Mouse (Mus musculus) hindlimb bud, embryonic 11.5 days (tissue): ENCODE measurements around the gene Dlx1.

Experiments
- DNase-seq: peaks from one replicate; pipeline ENCODE4 v3.0.0-alpha.2; 2012; ENCODE audit warnings: low read depth, low spot score; ENCODE audit errors: extremely low spot score

Gene Dlx1

DNA sequence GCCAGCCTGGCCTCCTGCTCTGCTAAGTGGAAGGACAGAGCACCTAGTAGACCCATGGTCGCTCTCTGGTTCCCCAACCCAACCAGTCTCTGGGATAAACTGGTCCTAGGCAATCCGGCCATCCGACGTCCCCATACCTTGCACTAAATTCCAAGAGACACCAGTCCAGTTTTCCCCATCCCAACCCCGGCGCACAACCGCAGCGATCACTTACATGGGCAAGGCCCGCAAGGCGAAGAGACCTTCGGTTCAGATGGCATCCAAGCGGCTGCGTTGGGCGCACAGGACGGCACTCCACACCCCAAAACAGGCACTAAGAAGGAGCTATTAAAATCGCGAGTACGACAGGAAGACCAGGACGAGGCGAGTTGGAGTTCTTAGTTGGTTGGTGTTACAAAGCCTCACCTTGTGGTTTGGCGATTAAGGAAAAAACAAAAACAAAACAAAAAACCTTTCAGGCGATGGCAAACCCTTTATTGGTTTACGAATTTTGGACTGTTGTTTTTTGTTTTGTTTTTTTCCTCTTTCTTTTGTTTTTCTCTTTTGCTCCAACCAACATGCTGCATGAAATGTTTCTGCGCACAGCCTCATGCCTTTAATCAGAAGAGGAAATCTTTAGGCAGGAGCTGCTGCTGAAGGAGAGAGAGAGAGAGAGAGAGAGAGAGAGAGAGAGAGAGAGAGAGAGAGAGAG is 445 bp upstream of the Dlx1 start:
- DNase-seq, result no peak

DNA sequence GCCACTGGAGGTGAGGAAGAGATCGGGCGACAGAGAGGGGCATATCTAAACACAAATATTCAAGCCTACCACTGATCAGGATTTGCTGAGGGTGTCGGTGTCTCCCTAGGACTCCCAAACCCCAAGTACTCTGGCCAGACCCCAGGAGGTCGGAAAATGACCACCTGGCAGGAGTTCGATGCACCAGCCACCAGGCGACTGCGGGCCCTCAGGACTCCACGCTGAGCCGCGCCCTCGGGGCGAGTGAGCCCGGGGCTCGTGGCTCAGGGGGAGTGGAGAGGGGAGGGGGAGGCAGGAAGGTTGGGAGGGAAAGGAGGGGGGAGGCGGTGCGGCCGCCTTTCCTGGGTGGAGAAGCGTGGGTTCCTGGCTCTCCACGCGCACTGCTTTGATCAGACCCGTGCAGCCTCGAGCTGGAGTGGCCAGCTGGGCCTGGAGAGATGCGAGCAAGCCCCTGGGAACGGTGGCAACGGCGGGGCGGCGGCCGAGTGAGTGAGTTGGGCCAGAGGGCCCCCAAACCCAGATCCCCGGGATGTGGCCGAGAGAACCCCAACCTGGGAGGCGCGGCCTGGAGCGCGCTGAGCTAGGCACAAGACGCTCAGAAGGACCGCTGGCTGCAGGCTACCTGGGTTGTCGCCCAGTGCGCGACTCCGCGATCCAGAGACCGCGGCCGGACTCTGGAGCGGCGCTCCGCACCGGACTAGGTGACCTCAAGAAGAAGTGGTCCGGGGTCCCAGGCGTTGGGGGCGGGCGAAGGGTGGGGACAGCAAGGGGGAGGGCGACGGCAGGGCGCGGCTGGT is 999 bp downstream of the Dlx1 start:
- DNase-seq, result no peak

DNA sequence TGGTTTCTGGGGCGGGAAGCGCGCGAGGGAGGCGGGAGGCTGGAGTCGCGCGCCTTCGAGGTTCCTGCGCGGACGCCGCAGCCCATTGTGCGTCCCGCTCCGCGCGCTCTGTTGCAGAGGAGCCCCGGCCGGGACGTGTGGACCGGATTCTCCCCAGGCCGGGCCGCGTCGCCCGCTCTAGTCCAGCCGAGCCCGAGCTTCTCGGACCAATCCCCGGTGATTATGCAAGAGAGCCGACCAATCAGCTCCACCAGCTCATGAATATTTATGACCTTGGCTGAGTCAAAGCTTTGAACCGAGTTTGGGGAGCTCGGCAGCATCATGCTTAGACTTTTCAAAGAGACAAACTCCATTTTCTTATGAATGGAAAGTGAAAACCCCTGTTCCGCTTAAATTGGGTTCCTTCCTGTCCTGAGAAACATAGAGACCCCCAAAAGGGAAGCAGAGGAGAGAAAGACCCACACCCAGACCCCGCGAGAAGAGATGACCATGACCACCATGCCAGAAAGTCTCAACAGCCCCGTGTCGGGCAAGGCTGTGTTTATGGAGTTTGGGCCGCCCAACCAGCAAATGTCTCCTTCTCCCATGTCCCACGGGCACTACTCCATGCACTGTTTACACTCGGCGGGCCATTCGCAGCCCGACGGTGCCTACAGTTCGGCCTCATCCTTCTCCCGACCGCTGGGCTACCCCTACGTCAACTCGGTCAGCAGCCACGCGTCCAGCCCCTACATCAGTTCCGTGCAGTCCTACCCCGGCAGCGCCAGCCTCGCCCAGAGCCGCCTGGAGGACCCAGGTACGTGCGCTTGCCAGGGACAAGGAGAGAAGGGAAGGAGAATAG is 1.8 kb downstream of the Dlx1 start:
- no peak for DNase-seq

DNA sequence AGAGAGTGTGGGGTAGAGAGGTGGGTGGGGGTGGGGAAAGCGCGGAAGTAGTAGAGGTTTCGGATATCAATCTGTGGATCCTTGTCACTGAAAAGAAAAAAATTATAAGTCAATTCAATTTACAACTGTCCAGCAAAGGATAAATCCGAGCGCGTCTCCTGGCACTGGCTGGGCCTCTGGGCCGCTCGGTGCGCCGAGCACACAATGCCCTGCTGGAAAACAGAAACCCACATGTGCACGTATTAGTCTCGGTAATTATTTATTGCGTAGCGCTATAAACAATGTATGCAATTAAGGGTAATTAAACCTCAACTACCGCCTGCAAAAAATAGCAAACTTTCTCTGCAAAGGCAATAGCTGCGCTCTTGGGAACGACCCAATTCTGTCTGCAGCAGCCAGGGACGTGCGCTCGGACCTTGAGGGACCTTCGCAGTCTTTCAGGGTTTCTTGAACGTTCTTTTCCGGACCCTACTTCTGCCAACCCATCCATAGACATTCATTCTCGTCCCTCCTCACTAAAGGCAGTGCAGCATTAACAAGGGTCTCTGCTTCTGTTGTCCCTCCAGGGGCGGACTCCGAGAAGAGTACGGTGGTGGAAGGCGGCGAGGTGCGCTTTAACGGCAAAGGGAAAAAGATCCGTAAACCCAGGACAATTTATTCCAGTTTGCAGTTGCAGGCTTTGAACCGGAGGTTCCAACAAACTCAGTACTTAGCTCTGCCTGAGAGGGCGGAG is 2.6 kb downstream of the Dlx1 start:
- no peak for DNase-seq

DNA sequence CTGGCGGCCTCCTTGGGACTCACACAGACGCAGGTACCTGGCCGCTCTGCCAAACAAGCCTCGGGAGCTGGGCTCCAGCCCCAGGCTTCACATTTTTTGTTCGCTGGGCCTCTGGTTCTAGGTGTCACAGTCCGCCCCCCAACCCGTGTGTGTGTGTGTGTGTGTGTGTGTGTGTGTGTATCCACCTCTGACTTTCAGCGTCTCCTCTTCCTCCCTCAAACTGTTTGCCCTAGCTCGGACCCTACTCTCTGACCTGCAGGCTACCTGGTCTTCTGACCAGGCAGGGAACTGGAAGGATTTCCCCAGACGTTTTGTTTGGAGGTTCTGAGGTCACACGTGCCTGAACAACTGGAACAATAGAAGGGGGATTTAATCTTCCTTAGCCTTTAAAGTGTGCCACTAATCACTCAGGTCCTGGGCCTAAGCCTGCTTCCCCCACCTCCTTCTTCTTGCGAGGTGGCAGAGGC is 3.2 kb downstream of the Dlx1 start:
- no peak for DNase-seq

DNA sequence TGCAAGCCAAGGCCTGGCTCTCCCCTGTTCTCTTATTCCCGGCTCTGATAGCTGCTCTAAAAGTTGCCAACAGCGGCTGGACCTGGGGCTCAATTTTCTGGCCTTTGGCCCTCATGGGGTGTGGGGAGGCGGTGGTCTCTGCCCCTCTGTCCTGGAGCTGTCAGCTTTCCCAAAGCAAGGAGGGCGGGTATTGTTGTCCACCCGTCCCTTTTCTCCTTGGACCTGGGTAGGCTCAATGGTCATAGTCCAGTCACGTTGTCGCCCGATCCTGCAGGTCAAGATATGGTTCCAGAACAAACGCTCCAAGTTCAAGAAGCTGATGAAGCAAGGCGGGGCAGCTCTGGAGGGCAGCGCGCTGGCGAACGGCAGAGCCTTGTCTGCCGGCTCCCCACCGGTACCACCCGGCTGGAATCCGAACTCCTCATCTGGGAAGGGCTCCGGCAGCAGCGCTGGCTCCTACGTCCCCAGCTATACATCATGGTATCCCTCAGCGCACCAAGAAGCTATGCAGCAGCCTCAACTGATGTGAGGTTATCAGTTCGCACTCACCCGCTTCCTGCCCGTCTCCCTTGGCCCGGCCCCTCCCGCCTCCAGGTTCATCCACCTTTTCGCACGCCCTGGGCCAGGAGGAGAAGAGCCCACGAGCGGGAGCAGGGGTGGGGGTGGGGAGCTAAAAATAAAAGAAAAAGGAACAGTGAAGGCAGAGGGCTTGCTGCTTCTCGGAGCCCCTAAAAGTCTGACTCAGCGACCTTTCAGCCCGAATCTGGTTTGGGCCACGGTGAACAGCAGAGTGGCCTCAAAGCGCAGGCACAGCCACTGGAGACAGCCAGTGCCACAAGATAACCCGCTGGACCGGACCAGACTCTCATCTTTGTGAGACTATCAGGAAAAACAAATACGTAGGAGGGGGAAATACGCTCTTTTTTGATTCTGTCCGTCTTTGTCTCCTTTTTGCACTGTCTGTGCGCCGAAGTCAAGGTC is 4.4 kb downstream of the Dlx1 start:
- DNase-seq, result no peak

DNA sequence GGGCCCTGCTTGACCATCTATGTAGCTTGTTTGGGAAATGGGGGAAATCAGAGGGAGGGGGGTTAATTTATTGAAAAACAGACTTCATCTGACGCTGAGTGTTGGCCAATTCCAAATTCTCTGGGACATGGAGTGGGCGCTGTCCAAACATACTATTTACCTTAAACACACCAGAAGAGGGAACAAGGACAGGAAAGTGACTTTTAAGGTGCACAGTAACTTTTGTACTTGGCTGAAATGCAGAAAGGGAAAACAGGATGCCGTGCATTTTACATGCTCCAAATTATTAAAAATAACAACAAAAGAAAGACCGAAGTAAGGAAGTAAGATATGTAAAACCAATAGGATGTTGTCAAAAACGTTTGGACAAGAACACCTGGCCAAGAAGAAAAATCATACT is 5.2 kb downstream of the Dlx1 start:
- DNase-seq, result no peak

DNA sequence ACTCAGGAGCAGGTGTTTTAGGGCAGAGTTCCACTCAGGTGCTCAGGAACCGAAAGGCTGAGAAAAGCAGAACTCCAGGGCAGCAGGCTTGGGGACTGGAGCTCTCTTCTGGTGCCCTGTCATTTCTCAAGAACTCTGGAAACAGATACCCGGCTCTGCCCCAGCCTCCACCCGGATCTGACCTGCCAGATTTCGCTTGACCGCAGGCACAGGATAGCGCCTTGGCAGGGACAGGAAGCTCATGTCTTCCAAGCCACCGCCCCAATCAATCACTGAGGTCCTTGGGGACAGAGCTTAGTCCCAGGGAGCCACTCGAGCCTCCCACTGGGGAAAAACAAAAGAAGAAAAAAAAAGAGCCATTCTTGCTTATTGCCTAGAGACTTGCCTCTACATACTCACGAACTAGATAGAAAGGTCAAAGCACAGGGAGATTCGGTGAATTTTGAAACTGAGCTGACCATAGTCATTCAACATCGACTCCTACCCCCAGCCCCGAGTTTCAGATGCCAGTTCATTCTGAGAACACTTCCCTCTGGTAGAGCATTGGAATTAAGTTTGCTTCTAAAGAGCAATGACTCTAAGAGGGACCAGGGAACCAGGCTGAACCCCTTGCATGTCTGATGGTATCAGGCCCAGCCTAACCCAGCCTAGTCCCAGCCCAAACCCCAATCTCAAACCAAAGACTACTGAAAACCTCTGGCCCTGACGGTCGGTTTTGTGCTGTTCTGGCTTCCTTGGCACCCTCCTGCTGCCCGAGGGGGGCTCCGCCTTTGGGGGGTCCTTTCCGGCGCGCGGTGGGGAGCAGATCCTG is 6.5 kb downstream of the Dlx1 start:
- no peak for DNase-seq

DNA sequence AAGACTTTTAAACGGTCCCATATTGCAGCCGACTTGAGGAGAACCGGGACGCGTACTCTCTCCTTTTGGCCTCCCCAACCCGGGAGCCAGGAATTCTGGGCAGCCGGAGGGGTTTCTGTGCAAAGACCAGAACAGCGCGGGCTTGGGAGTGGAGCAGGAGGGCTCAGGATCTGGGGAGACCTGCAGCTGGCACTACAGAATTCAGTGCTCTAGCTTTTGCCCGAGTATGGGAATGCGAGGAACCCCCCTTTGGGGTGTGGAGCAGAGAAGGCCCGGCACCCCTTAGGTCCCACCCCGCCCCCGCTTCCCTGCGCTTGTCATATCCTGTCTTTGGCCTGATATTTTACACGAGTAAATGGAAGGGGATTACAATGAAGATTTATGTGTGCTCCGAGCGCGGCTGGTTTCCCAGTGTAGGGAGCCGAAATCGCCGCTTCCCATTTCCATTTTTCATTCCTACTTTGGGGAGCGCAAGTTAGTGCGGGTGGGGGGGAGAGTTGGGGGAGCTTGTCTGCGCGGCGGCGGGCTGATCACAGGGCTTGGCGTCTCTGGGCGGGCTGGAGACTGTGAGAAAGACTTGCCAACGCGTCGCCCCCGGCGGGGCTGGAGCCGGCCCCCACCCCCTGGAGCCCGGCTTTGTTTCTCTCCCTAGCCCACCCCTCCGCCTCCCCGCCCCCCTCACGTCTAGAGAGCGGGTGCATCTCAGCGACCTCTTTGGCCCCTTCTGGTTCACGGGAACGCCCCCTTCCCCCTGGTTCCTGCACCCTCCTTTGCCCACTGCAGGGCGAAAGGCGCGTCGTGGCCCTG is 12.9 kb downstream of the Dlx1 start:
- DNase-seq, result no peak

DNA sequence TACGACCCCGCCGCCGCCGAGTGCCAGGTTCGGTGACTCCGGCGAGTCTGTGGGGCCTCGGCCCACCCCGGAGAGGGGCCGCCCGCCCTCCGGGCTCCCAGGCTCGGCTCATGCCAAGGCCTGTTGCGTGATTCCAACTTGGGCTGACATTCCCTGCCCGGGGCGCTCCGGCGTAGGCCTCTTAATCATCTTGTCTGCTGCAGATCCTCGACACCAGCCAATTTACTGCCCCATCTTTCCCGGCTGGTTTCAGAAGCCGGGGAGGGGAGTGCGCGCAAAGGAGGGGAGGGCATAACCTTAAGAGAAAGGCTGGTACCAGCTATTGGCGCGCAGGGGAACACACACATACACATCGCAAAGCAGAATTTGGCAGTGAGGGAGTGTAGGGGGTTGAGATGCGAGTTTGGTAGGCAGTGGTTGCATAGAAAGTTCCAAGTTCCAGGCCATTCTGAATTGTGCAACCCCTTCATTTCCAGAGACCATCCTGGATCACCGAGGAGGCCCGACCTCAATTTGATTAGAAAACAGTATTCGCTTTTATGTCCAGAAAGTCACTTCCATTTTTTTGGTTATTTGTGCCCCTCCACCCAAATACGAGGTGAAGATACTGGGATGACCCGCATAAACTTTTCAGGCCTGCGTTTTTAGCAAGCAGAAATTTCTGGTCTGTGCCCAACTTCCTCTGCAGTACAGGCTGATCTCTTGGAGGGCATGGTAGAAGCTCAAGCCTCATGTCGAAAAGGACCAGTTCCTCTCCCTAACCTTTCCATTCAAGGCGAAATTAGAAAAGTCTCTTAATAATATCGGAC is 13.7 kb downstream of the Dlx1 start:
- DNase-seq, result no peak

DNA sequence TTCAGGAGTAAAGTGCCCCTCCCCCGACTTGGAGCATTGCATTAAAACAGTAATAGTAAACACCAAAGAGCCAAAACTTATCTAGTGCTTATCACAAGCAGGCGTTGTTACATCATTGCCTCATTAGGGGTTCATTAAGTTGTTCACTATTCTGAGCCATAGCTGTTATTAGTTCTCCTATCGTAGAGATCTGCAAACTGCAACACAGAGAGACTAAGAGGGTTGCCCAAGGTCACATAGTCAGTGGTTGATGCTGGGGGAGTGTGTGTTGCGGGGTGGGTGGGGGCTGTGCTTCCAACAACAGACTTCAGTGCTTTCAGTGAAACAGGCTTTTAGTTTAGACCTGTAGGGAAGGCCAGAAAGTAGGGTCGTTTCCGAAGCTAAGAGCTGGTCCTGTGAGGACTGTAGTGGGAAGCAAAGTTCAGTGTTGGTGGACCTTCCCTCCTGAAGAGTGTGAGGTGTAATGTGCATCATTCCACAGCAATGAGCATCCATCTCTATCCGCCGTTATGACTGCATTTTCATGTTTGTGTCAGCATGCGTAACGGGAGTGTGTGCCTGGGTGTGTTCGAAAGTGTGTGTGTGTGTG is 14.4 kb downstream of the Dlx1 start:
- no peak for DNase-seq

DNA sequence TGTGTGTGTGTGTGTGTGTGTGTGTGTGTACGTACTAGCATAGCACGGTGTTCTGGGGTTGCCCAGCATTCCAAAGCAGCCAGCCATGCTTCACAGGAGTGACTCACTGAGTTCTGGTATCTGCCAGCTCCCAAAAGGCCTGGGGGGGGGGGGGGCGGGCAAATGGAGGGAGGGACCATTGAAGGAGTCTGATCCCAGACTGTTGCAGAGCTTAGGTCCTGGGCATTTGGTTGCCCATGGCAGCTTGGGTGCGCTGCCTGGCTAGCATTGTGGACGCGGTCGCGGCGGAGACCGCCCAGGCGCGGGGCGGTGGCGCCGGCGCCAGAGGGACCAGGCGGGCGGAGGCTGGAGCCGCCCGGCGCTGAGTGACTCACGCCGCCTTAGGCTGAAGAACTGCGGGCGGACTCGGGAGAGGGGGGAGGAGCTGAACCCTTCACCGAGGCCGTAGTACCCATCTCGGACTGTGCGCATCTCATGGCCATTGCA is 14.9 kb downstream of the Dlx1 start:
- no peak for DNase-seq

DNA sequence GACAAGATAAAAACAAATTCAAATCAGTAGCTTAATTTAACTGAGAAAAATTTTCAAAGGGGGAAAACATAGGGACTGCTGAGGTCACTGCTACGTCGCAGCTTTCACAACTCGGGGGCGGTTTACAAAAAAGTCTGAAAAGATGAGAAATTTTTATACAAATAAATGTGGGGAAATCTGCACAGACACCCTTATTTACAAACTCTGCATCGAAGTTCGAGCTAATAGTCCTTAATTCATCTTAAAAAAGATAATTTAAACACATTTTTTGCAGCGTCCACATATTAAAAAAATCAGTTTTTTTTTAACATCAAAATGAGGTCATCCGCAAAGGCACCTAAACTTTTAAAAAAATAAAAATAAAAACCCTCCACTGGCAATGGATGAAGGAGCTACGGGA is 15.6 kb downstream of the Dlx1 start:
- DNase-seq, result no peak

DNA sequence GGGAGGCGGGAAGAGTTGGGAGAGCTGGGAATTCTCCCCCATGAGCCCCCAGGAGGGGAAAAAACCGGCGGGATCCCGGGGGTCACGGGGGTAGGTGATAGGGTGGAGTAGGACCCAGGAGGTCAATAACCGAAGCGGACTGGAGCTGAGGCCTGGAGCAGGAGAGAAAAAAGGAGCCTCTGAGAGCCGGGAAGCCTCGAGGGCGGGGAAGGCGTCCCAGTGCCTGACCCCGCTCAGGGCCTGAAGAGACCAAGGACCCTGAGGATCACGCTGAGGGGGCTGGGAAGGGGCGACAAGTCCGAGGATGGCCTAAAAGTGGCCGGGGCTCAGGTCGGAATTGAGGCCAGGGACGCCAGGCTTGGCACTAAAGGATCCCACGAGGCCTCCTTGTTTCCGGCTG is 16.0 kb downstream of the Dlx1 start:
- DNase-seq, result no peak

DNA sequence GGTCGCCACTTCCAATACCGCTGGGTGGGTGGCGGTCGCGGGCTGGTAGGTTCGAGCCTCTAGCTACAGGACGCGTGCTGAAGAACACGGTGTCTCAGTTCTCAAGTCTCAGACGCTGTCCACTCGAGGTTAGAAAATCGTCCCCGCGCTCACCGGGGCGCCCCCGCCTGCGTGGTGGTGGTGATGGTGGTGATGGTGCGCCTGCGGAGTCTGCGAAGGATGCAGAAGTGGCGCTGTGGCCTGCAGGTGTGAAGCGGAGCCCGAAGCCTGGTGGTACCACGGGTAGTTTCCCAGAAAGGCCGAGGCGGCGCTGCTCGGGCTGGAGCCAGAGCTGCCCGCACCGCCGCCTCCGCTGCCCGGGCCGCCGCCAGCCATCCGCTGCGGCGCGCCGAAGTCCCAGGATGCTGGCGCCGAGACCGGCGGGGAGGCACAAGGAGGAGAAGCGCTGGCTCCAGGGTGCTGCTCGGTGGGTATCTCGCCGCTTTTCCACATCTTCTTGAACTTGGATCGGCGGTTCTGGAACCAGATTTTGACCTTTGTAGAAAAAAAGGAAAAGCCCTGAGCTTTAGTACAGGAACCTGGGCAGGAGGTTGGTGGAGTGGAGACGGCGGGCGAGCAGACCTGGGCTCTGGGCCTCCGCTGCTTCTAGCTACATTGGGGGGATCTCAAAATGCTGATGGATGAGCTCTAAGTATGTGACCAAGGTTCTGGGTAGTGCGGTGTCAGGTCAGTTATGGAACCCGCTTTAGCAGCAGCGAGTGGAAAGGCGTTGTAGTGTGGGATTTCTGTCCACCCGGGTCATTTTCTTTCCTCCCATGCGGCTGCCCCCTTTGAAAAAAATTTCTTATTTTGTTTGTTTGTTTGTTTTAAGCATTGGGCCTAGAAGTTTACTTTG is 16.7 kb downstream of the Dlx1 start:
- DNase-seq, result no peak

DNA sequence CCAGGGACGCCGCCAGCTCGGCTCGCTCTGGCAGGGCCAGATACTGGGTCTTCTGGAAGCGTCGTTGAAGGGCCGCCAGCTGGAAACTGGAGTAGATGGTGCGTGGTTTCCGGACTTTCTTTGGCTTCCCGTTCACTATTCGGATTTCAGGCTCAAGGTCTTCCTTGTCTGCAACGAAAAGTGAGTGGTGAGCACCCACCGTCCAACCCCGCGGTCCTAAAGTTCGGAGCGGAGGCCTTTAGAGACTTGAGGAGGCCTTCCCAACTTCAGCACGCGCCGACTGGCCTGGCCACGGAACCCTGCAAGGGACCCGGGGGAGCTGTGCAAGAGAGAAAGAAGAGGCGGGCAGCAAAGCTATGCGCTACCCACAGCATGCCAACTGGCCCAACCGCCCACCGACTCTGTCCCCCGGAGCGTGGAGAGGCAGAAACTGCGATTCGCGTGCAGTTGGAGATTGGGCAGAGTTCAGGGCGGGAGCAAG is 17.5 kb downstream of the Dlx1 start:
- no peak for DNase-seq
